Mouse (Mus musculus) liver, embryonic 14.5 days (tissue): ENCODE measurements around the gene Gpi1.

Experiments used
- CTCF ChIP-seq: IDR thresholded peaks from 2 replicates; pipeline ENCODE4 v1.5.1; 2016; ENCODE audit warnings: antibody characterized with exemption, low read depth, control low read depth
- EP300 ChIP-seq: IDR thresholded peaks from 2 replicates; pipeline ENCODE4 v1.6.1; 2016; ENCODE audit warnings: antibody characterized with exemption, low read depth

DNA sequence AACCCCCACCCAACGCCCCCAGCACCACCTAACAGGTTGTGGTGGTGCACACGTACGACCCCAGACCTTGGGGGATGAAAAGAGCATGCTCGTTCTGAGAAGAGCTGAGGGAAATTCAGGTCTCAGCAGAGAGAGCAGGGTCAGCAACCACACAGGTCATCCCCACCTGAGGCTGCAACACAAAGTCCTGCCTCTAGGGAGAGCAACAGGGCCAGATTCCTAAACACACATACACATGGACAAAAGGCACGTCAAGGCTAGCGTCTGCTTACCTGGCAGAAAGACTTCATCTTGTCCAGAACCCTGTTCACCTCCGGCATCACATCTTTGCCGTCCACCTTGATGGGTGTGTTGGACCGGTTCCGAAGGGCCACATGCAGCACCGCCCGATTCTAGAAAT lies 3.3 kb downstream of the Gpi1 start:
- TF ChIP-seq CTCF (peak; percentile 51), EP300 (no peak)
